In the genomic region with DNA sequence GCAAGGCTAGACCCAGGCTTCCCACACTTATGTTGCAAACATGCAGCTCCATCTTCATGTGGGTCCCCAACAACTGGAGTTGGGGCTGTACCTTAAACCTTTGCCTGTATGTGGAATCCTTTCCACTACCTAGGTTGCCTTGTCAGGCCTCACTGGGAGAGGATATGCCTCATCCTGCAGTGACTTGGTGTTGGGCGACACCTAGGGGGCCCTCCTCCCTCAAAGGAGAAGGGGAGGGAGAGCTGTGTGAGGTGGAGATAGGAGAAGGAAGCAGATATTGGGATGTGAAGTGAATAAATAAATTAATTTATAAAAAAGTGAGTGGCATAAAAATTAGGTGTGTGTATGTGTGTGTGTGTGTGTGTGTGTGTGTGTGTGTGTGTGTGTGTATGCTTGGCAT, we compare ENCODE assay signal across 35 mouse cellular contexts.
"Had no signal": no experiment of that assay in that cellular context is flagged by ENCODE, and none has a peak within 500 bp of the region (broad histone marks: within the 10 kb centered on the region; RNA-seq: fewer than 3 reads in every experiment).

No protein-coding gene starts in this region.

- H3K4me3 ChIP-seq: heart, embryonic 10.5 days; heart, embryonic 12.5 days; heart, embryonic 13.5 days; heart, embryonic 15.5 days; hindbrain, embryonic 10.5 days; hindbrain, embryonic 12.5 days; hindbrain, embryonic 13.5 days; hindbrain, embryonic 15.5 days; intestine, embryonic 15.5 days; kidney, embryonic 15.5 days; layer of hippocampus, adult 2 months had no signal

- H3K27ac ChIP-seq: heart, embryonic 10.5 days; heart, embryonic 13.5 days; heart, embryonic 15.5 days; hindbrain, embryonic 10.5 days; hindbrain, embryonic 12.5 days; hindbrain, embryonic 13.5 days; hindbrain, embryonic 14.5 days; hindbrain, embryonic 15.5 days; hindbrain, postnatal 0 days; intestine, embryonic 15.5 days; kidney, embryonic 15.5 days; kidney, postnatal 0 days; layer of hippocampus, adult 2 months had no signal

- H3K4me2 ChIP-seq: heart, embryonic 11.5 days; heart, embryonic 12.5 days; heart, embryonic 13.5 days; heart, embryonic 15.5 days; hindbrain, embryonic 12.5 days; hindbrain, embryonic 13.5 days; hindbrain, embryonic 14.5 days; hindbrain, embryonic 15.5 days; intestine, embryonic 15.5 days; kidney, embryonic 15.5 days had no signal

- H3K27me3 ChIP-seq: heart, embryonic 12.5 days; heart, embryonic 13.5 days; heart, embryonic 15.5 days; hindbrain, embryonic 12.5 days; hindbrain, embryonic 13.5 days; hindbrain, embryonic 15.5 days; intestine, embryonic 15.5 days; kidney, embryonic 15.5 days had no signal

- DNase-seq: heart, postnatal 10 days; heart, postnatal 14 days; heart, postnatal 36 days; heart, postnatal 4 days; kidney, adult 11 months; kidney, adult 18-20 months; kidney, adult 2 months; kidney, adult 8-10 months; kidney, adult 9 months; kidney, postnatal 10 days; kidney, postnatal 14 days; kidney, postnatal 25 days; kidney, postnatal 36 days; kidney, postnatal 4 days; layer of hippocampus, adult 9-11 months; layer of hippocampus, postnatal 36 days had no signal

- H3K4me1 ChIP-seq: heart, embryonic 10.5 days; heart, embryonic 12.5 days; heart, embryonic 13.5 days; heart, embryonic 15.5 days; hindbrain, embryonic 10.5 days; hindbrain, embryonic 12.5 days; hindbrain, embryonic 13.5 days; hindbrain, embryonic 15.5 days; intestine, embryonic 15.5 days; kidney, embryonic 15.5 days had no signal

- H3K9ac ChIP-seq: heart, embryonic 12.5 days; heart, embryonic 13.5 days; heart, embryonic 15.5 days; hindbrain, embryonic 12.5 days; hindbrain, embryonic 13.5 days; hindbrain, embryonic 14.5 days; hindbrain, embryonic 15.5 days; intestine, embryonic 15.5 days; kidney, embryonic 15.5 days had no signal

- H3K36me3 ChIP-seq: heart, embryonic 10.5 days; heart, embryonic 12.5 days; heart, embryonic 13.5 days; heart, embryonic 15.5 days; hindbrain, embryonic 10.5 days; hindbrain, embryonic 12.5 days; hindbrain, embryonic 13.5 days; hindbrain, embryonic 15.5 days; intestine, embryonic 15.5 days; kidney, embryonic 15.5 days had no signal

- H3K9me3 ChIP-seq: heart, embryonic 10.5 days; heart, embryonic 12.5 days; heart, embryonic 13.5 days; heart, embryonic 15.5 days; hindbrain, embryonic 10.5 days; hindbrain, embryonic 12.5 days; hindbrain, embryonic 13.5 days; hindbrain, embryonic 15.5 days; intestine, embryonic 15.5 days; kidney, embryonic 15.5 days had no signal

- ATAC-seq: hindbrain, embryonic 16.5 days; hindbrain, postnatal 0 days; inflammation-experienced regulatory T-cells, adult 6 months; intestine, embryonic 15.5 days; intestine, embryonic 16.5 days; intestine, postnatal 0 days had no signal
